Mouse (Mus musculus): ENCODE measurements around the gene Ereg. TPM values are rescaled to one million over a fixed set of nuclear protein-coding genes. Genes with fewer than 3 reads are reported as not detected.

The Ereg gene
- polyA plus RNA-seq, 1 experiment from 2014 or later: 0.43 TPM

DNA sequence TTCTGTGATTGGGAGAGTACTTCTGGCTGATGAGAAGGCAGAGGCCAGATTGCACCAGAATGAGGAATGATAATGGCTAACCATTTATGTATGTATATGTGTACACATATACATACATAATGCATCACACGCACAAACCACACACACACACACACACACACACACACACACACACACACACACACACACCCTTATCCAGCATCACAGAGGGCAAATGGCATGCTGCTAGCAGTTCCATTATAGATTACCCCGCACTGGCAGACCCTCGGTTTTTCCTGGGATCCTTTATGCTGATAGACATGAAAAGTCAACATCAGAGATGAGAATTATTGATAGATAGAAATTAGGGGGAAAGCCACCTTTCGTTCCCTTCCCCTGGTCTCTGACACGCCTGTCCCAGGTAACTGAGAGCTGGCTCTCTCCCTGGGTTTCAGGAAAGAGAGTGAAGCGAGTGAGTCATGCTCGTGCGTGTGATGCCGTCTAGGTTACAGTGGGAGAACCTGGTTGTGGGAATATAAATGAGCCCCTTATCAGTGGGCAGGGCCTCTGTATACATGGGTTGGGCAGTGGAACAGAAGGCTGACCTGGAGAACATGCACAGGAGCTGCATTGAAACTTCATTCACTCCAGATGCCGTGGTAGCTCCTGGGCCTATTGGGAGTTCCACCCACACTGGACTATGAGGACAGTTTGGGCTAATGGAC, 23.6 kb downstream of the Ereg start:
- Histone ChIP-seq H3K9ac (ENCODE audit: low read length) (no peak overlapping the region), H3K27me3 (ENCODE audit: control insufficient read depth, insufficient read depth, low read depth, low read length) (no peaks in the 10 kb centered on the region), H3K36me3 (ENCODE audit: control insufficient read depth, insufficient read depth, low read length) (no peaks in the 10 kb centered on the region), H3K27ac (ENCODE audit: low read length) (no peak overlapping the region), H3K4me3 (ENCODE audit: low read length) (no peak overlapping the region), H3K4me2 (ENCODE audit: low read depth, low read length) (no peak overlapping the region), H3K9me3 (ENCODE audit: control insufficient read depth, low read length) (no peaks in the 10 kb centered on the region), H3K4me1 (replicated peaks; ENCODE audit: control insufficient read depth, insufficient read depth, low read length) (no peaks in the 10 kb centered on the region)
- 84% methylated on average over 10 of the region's 10 CpGs for WGBS
- no peak for ATAC-seq (ENCODE audit: low read depth)

DNA sequence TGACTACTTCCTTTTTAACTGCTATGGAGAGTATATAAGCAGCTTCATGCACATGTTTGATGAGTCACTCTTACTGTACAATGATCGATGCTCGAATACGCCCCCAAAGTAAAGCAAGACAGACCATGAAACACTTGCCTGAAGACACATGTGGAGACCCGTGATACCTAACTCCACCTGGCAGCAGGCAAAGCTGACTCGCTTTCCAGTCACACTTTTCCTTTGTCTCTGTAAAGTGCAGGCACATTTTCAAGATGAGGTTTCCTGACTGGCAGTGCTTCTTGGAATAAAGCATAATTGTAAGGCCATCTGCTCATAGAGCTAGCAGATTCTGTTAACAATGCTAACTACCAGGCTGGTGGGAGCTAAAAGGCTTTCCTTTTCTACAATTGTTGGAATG, 27.3 kb downstream of the Ereg start:
- H3K27ac ChIP-seq (ENCODE audit: low read length): no peak overlapping the region
- H3K4me2 ChIP-seq (ENCODE audit: low read depth, low read length): no peak overlapping the region
- H3K4me3 ChIP-seq (ENCODE audit: low read length): no peak overlapping the region
- H3K9me3 ChIP-seq (ENCODE audit: control insufficient read depth, low read length): no peaks in the 10 kb centered on the region
- no peak overlapping the region for H3K9ac ChIP-seq (ENCODE audit: low read length)
- ATAC-seq (ENCODE audit: low read depth): no peak
- no peaks in the 10 kb centered on the region for H3K36me3 ChIP-seq (ENCODE audit: control insufficient read depth, insufficient read depth, low read length)
- WGBS: 91% methylated on average over 5 of the region's 5 CpGs
- H3K4me1 ChIP-seq (replicated peaks; ENCODE audit: control insufficient read depth, insufficient read depth, low read length): no peaks in the 10 kb centered on the region
- no peaks in the 10 kb centered on the region for H3K27me3 ChIP-seq (ENCODE audit: control insufficient read depth, insufficient read depth, low read depth, low read length)

DNA sequence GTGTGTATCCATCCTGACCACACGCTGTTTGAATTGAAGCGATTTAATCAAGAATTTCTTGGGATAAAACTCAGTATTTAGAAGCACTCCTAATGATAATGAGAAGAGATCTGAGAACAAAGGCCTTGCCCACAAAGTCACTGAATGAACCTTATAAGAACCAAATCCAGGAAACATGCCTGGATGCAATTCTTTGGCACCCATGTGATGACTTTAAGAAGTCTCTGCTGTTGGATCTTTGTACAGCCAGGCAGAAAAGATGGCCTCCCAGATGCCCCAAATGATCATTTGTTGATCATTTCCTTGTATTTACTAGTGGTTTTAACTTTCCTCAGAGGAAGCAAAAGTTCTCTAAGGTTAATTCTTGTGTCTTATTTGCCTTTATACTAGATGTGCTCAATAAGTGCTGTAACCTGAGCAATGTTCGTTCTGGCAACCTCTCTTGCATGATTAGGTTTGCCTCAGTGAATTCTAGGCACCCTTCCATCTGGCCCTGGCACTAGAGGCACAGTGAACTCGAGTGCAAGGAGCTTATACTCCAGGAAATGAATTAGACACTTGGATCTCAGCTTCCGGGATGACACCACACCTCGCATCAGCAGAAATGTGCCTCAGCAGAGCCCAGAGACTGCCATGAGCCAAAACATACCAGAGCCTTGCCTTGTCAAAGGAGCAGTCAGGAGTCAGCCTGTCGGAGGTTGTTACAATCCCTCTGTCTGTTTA, 29.7 kb downstream of the Ereg start:
- WGBS: 67% methylated on average over 7 of the region's 7 CpGs
- Histone ChIP-seq H3K27me3 (ENCODE audit: control insufficient read depth, insufficient read depth, low read depth, low read length) (no peaks in the 10 kb centered on the region), H3K27ac (ENCODE audit: low read length) (no peak overlapping the region), H3K9ac (ENCODE audit: low read length) (no peak overlapping the region), H3K4me3 (ENCODE audit: low read length) (no peak overlapping the region), H3K4me2 (ENCODE audit: low read depth, low read length) (no peak overlapping the region), H3K36me3 (ENCODE audit: control insufficient read depth, insufficient read depth, low read length) (no peaks in the 10 kb centered on the region), H3K4me1 (replicated peaks; ENCODE audit: control insufficient read depth, insufficient read depth, low read length) (no peaks in the 10 kb centered on the region), H3K9me3 (ENCODE audit: control insufficient read depth, low read length) (no peaks in the 10 kb centered on the region)
- no peak for ATAC-seq (ENCODE audit: low read depth)

DNA sequence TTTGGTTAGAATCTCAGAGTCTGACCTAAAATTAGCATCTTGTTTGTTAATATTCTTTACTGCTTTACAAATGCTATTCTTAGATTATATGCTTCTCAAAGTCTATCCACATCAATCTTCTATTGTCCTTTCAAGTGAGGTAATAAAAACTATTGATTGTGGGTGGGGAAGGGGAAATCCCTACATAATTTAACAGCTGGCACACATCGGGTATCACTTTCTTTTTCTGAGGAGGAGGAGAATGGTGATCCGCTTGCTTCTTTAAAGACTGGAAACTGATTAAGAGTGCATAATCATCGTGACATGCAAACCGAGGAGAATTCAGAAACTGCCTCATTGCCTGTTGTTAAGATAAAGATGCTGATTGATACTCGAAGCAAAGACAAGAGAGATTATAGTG, 31.8 kb downstream of the Ereg start:
- H3K4me2 ChIP-seq (ENCODE audit: low read depth, low read length): no peak overlapping the region
- H3K9me3 ChIP-seq (ENCODE audit: control insufficient read depth, low read length): no peaks in the 10 kb centered on the region
- H3K9ac ChIP-seq (ENCODE audit: low read length): no peak overlapping the region
- ATAC-seq (ENCODE audit: low read depth): no peak
- H3K4me3 ChIP-seq (ENCODE audit: low read length): no peak overlapping the region
- no peaks in the 10 kb centered on the region for H3K36me3 ChIP-seq (ENCODE audit: control insufficient read depth, insufficient read depth, low read length)
- WGBS: 53% methylated on average over 5 of the region's 5 CpGs
- H3K27ac ChIP-seq (ENCODE audit: low read length): no peak overlapping the region
- H3K27me3 ChIP-seq (ENCODE audit: control insufficient read depth, insufficient read depth, low read depth, low read length): no peaks in the 10 kb centered on the region
- no peaks in the 10 kb centered on the region for H3K4me1 ChIP-seq (replicated peaks; ENCODE audit: control insufficient read depth, insufficient read depth, low read length)

DNA sequence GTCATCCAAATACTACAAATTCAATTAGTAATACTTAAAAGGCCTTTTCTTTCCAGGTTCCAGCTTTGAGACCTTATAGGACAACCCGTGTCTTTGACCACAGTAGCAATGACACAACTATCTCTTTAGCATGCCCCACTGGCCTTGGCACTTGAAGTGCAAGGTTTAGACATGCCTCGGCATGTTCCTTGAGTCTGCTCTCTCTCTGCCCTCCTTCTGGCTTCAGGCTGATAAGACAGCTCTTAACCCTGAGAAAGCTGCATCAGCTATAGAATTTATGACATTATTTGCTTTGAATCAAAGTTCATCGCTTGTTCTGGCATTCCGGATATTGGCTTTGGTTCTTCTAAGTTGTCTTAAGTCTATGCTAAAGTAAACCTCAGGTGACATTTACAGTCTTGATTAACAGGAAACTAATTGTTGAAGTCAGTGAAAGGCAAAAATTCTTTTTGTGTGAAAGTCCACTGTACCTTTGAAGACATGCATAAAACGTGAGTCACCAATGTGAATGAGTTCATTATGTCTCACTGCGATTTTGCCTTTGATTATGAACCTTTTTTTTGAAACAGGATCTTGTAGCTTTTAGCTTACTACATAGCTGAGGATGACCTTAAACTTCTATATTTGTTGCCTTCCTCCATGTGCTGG, 35.7 kb downstream of the Ereg start:
- H3K4me2 ChIP-seq (ENCODE audit: low read depth, low read length): no peak overlapping the region
- H3K9ac ChIP-seq (ENCODE audit: low read length): no peak overlapping the region
- no peak overlapping the region for H3K4me3 ChIP-seq (ENCODE audit: low read length)
- H3K4me1 ChIP-seq (replicated peaks; ENCODE audit: control insufficient read depth, insufficient read depth, low read length): no peaks in the 10 kb centered on the region
- H3K9me3 ChIP-seq (ENCODE audit: control insufficient read depth, low read length): no peaks in the 10 kb centered on the region
- no peaks in the 10 kb centered on the region for H3K27me3 ChIP-seq (ENCODE audit: control insufficient read depth, insufficient read depth, low read depth, low read length)
- WGBS: 66% methylated on average over 6 of the region's 6 CpGs
- no peak overlapping the region for H3K27ac ChIP-seq (ENCODE audit: low read length)
- no peak for ATAC-seq (ENCODE audit: low read depth)
- H3K36me3 ChIP-seq (ENCODE audit: control insufficient read depth, insufficient read depth, low read length): no peaks in the 10 kb centered on the region

DNA sequence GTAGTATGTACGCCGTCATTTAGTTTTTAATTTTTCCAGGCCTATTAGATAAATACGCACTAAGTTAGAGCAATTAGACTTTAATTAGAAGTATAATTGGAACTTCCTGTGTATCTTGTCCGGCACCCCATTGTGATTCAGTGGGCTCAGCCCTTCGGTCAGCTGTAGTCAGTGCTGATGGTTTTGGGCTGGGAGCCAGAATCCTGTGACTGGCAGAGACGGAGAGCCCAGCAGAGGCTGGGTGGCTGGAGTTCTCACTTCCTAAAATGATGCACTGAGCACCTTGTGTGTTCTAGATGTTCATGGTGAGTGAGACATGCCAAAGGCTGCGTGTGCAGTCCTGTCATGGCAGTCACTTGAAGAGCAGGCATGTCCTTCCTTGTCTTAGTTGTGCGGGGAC, 36.6 kb downstream of the Ereg start:
- 72% methylated on average over 8 of the region's 8 CpGs for WGBS
- Histone ChIP-seq H3K4me1 (replicated peaks; ENCODE audit: control insufficient read depth, insufficient read depth, low read length) (no peaks in the 10 kb centered on the region), H3K9ac (ENCODE audit: low read length) (no peak overlapping the region), H3K4me3 (ENCODE audit: low read length) (no peak overlapping the region), H3K4me2 (ENCODE audit: low read depth, low read length) (no peak overlapping the region), H3K27ac (ENCODE audit: low read length) (no peak overlapping the region), H3K27me3 (ENCODE audit: control insufficient read depth, insufficient read depth, low read depth, low read length) (no peaks in the 10 kb centered on the region), H3K36me3 (ENCODE audit: control insufficient read depth, insufficient read depth, low read length) (no peaks in the 10 kb centered on the region), H3K9me3 (ENCODE audit: control insufficient read depth, low read length) (no peaks in the 10 kb centered on the region)
- no peak for ATAC-seq (ENCODE audit: low read depth)

DNA sequence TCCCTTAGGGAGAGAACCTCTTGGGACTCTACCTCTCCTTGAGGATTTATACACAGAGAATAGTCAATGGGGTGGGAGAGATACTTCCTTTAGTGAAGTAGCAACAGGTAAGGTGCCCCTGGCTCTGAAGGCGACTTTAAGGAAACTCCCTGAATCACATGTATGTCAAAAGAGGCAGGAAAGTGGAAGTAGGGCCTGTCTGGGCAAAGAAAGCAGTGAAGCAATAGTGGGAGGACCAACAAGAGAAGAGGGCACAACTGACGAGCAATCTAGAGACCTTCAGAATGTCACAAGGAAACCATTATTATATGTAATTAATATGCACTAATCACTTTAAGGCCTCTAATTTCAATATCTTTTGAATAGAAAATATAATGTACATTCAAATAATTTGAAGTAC, 39.5 kb downstream of the Ereg start:
- Histone ChIP-seq H3K4me1 (replicated peaks; ENCODE audit: control insufficient read depth, insufficient read depth, low read length) (no peaks in the 10 kb centered on the region), H3K4me2 (ENCODE audit: low read depth, low read length) (no peak overlapping the region), H3K9ac (ENCODE audit: low read length) (no peak overlapping the region), H3K27me3 (ENCODE audit: control insufficient read depth, insufficient read depth, low read depth, low read length) (no peaks in the 10 kb centered on the region), H3K36me3 (ENCODE audit: control insufficient read depth, insufficient read depth, low read length) (no peaks in the 10 kb centered on the region), H3K27ac (ENCODE audit: low read length) (no peak overlapping the region), H3K4me3 (ENCODE audit: low read length) (no peak overlapping the region), H3K9me3 (ENCODE audit: control insufficient read depth, low read length) (no peaks in the 10 kb centered on the region)
- no peak for ATAC-seq (ENCODE audit: low read depth)
- 80% methylated on average over 2 of the region's 2 CpGs for WGBS

DNA sequence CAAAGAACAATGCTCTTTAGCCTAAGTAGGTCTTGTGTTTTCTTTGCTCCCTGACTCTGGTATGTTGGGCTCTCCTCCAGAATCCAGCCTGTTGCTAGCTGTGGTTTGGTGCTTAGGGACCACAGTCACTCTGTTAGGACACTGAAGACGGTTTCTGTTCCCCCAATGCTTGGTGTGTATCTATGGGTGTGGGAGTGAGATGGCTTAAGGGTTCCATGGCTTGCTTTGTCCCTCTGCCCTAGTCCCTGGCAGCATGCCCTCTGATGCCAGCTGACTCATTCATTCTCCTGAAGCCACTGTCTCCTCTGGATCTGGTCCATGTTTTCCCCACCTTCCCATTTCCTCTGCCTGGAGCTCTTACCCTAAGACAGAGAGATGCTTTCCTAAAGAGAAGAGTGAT, 40.2 kb downstream of the Ereg start:
- no peaks in the 10 kb centered on the region for H3K4me1 ChIP-seq (replicated peaks; ENCODE audit: control insufficient read depth, insufficient read depth, low read length)
- H3K4me2 ChIP-seq (ENCODE audit: low read depth, low read length): no peak overlapping the region
- H3K27ac ChIP-seq (ENCODE audit: low read length): no peak overlapping the region
- no peak overlapping the region for H3K4me3 ChIP-seq (ENCODE audit: low read length)
- H3K36me3 ChIP-seq (ENCODE audit: control insufficient read depth, insufficient read depth, low read length): no peaks in the 10 kb centered on the region
- ATAC-seq (ENCODE audit: low read depth): no peak
- 61% methylated on average over 1 of the region's 1 CpGs for WGBS
- no peaks in the 10 kb centered on the region for H3K9me3 ChIP-seq (ENCODE audit: control insufficient read depth, low read length)
- no peak overlapping the region for H3K9ac ChIP-seq (ENCODE audit: low read length)
- no peaks in the 10 kb centered on the region for H3K27me3 ChIP-seq (ENCODE audit: control insufficient read depth, insufficient read depth, low read depth, low read length)

DNA sequence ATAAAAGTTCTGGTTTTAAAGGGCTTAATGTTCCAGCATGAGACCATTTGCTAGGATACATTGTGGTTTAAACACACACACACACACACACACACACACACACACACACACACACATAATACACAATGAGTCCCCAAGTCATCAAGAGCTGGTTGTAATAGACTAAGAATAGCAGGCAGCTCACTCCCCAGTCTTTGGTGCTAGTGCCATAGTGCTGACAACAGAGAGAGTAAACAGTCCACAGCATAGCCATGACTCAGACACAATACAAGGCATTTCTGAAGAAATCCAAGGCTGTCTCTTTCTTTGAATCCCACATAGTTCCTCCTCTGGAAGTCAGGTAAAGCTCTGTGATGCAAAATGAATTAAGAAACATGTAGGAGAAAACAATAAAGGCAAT, 44.2 kb downstream of the Ereg start:
- Histone ChIP-seq H3K4me3 (ENCODE audit: low read length) (no peak overlapping the region), H3K36me3 (ENCODE audit: control insufficient read depth, insufficient read depth, low read length) (no peaks in the 10 kb centered on the region), H3K4me1 (replicated peaks; ENCODE audit: control insufficient read depth, insufficient read depth, low read length) (no peaks in the 10 kb centered on the region), H3K27ac (ENCODE audit: low read length) (no peak overlapping the region), H3K9ac (ENCODE audit: low read length) (no peak overlapping the region), H3K9me3 (ENCODE audit: control insufficient read depth, low read length) (no peaks in the 10 kb centered on the region), H3K27me3 (ENCODE audit: control insufficient read depth, insufficient read depth, low read depth, low read length) (no peaks in the 10 kb centered on the region), H3K4me2 (ENCODE audit: low read depth, low read length) (no peak overlapping the region)
- ATAC-seq (ENCODE audit: low read depth): no peak
